Mouse (Mus musculus) megakaryocyte, embryonic 14.5 days (primary cell): ENCODE measurements at regions not wholly inside any gene's neighbourhood (a gene's known extent, or its start where the extent isn't known, plus 50 kb on each side); places are given as distances from the start of the nearest gene placed in this dataset.

Experiments used
- FLI1 ChIP-seq: IDR thresholded peaks from 2 replicates; pipeline ENCODE4 v1.6.1; 2012; ENCODE audit warnings: low read length, inconsistent platforms, mixed read lengths
- GATA1 ChIP-seq: IDR thresholded peaks from 3 replicates; pipeline ENCODE4 v1.6.1; 2012; ENCODE audit warnings: mixed read lengths, low read length, inconsistent platforms, borderline replicate concordance

GRCm38 (mm10) chr1:79212471-79212870 lies 227.4 kb downstream of the Scg2 start:
- TF ChIP-seq FLI1 (no peak), GATA1 (no peak)
